Mouse (Mus musculus) lung, adult 2 months (tissue): Measurements from ENCODE around the gene Otoa.

Experiments used
- CTCF ChIP-seq: fragments of 200-500 bp; IDR thresholded peaks from 2 replicates; pipeline ENCODE4 v1.5.1; 2011; ENCODE audit warnings: mild to moderate bottlenecking, low read length, control low read depth; ENCODE audit not compliant: insufficient read depth
- POLR2A ChIP-seq: fragments of 200-500 bp; IDR thresholded peaks from 2 replicates; pipeline ENCODE4 v1.6.1; 2011; ENCODE audit warnings: low read depth, mild to moderate bottlenecking, control low read depth, low read length, borderline replicate concordance; ENCODE audit errors: extremely low read depth

DNA sequence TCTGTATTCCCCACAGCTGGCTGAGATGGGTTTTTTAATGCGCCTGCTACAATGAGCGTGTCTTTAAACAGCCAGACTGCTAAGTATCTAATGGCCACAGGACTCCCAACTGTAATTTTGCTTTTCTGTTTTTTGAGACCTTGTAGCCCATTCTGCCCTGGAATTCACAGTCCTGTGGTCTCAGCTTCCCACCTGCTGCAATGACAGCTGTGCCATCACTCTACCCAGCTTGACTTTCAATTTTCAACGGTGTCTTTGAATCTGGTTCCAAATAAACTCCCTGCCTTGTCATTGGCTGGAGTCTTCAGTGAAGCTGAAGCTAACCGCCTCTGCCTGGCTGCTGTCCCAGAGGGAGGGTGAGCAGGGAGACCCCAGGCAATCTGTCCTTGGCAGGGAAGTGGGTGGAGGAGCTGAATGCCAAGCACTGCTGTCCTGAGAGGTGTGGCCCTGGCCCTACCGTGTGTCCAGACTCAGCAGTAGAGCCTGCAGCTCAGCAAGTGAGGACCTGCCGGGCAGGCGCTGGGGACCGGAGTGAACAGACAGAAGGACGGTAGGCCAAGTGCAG is 1.6 kb downstream of the Otoa start:
- TF ChIP-seq POLR2A (no peak), CTCF (no peak)
